Mouse (Mus musculus) heart, postnatal 0 days (tissue): ENCODE data around the gene Tcf25.

Source experiments
- CTCF ChIP-seq: IDR thresholded peaks from 2 replicates; pipeline ENCODE4 v1.5.1; 2016; ENCODE audit warnings: antibody characterized with exemption, control low read depth, low read depth
- EP300 ChIP-seq: IDR thresholded peaks from 2 replicates; pipeline ENCODE4 v1.6.1; 2016; ENCODE audit warnings: antibody characterized with exemption, low read depth

DNA sequence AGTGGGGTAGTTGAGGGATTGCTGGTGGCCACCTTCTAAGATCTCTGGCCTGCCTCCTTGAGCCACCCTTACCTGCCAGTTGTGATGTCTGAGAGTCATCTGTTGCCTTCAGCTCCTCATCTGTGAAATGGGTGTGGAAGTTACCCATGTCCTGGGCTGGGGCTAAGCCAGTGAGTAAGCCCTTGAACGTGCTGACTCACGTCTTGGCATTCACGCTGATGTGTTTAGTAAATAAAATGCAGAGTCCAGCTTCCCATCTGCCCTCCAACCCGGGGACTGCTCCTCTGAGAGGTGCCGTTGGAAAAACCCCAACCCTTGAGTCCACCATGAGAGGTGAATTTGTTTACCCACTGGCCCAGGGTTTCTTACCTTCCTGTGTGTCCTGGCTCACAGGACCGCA lies 27.7 kb upstream of the Tcf25 start:
- TF ChIP-seq CTCF (no peak), EP300 (no peak)
